Mouse (Mus musculus) heart, postnatal 10 days (tissue): ENCODE measurements around the gene Aldh3b3. TPM values are rescaled to one million over a fixed set of nuclear protein-coding genes. Genes with fewer than 3 reads are reported as not detected.

Experiments used
- DNase-seq, 2 experiments: peaks; one replicate each; pipeline ENCODE4 v3.0.0; 2021
- intact Hi-C: fragments of 180-260 bp; cut with DNase I; formaldehyde crosslinking; loops from one replicate; pipeline ENCODE4 v1.15.1; 2025
- total RNA-seq, 2 experiments: library from RNA; stranded (reverse); gene quantifications; 2 replicates each; pipeline ENCODE4 v1.2.3; 2021

The Aldh3b3 gene
- total RNA-seq = under 1 TPM; 0.10 to 0.24 TPM

GRCm38 (mm10) chr19:3958470-3958869 lies at the start of gene Aldh3b3:
TSS of gene Aldh3b3 (plus strand) at chr19:3958645.
- intact Hi-C loops = no loop called here
- DNase-seq = peak; percentile 32 to 37

- DNase-seq = no peak
- intact Hi-C loops = no loop called here
Observed at GRCm38 (mm10) chr19:3910206-3910605, 48.2 kb upstream of the Aldh3b3 start.

DNA sequence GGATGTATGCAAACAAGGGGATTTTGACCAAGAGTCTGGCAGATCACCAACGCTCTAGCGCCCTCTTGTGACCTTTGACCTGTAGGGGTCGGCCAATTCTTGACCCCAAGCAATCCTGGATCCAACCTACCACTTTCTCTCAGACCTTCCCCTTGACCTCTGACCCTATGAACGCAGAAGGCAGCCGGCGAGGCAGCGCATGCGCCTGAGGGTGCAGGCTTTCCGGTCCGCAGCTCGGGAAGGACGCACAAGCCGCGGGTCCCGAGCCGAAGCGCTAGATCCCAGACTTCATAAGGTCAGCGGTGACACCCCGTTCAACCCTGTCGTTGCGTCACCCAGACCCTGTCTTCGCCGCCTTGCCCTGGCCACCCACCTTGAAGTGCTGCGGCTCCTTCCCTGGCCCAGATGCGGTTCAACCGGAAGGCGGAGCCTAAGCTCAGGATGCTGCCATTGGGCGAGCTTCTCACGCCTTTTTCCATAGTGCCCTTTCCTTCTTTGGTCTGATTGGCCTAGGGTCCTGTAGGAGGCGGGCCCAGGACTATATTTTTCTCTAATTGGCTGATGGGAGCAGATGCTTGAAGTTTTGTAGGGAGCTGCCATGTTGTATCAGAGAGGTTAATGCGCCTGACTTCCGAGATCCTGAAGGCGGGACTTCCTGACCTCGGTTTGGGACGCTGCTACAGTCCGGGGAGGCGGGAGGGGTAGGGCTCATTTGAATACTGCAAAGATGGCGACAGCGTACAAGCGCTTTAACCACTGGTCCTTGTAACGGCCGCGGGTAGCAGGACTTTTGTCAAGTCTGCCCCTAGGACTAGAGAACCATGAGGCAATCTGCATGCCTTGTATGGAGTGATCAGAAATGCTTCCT lies 45.9 kb upstream of the Aldh3b3 start, which contains the start of gene Ndufs8:
TSS of gene Ndufs8 (minus strand) at position 438 of the 868 bp plus-strand sequence.
- intact Hi-C loops = no loop called here
- DNase-seq = peak; percentile 95 to 97

GRCm38 (mm10) chr19:3913692-3914091 lies 44.8 kb upstream of the Aldh3b3 start:
- no peak for DNase-seq
- intact Hi-C loops = no loop called here

GRCm38 (mm10) chr19:3914535-3914934 lies 43.9 kb upstream of the Aldh3b3 start:
- DNase-seq = no peak

GRCm38 (mm10) chr19:3916727-3917126 lies 41.7 kb upstream of the Aldh3b3 start:
- DNase-seq = no peak
- intact Hi-C loops = no loop called here

More at GRCm38 (mm10) chr19:3914535-3914934, 43.9 kb upstream of the Aldh3b3 start:
- intact Hi-C loops = no loop called here

DNA sequence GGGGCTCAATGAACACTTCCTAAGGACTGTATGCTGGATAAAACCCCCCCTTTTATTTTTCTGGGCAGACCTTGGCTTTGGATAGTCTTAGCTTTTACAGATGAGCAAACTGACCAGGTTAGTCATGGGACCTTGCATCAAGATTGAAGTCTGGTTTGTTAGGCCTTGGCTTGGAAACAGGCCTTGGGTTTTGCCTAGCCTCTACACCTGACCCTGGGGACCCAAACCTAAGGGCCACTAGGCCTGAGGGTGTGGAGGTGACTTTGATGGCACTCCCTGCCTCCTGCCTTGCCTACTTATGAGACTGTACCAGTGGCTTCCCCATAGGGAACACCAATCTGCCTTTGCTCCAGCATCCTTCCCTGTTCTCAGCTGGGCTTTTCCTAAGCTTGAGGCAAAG lies 38.5 kb upstream of the Aldh3b3 start:
- no peak for DNase-seq
- intact Hi-C loops = no loop called here

DNA sequence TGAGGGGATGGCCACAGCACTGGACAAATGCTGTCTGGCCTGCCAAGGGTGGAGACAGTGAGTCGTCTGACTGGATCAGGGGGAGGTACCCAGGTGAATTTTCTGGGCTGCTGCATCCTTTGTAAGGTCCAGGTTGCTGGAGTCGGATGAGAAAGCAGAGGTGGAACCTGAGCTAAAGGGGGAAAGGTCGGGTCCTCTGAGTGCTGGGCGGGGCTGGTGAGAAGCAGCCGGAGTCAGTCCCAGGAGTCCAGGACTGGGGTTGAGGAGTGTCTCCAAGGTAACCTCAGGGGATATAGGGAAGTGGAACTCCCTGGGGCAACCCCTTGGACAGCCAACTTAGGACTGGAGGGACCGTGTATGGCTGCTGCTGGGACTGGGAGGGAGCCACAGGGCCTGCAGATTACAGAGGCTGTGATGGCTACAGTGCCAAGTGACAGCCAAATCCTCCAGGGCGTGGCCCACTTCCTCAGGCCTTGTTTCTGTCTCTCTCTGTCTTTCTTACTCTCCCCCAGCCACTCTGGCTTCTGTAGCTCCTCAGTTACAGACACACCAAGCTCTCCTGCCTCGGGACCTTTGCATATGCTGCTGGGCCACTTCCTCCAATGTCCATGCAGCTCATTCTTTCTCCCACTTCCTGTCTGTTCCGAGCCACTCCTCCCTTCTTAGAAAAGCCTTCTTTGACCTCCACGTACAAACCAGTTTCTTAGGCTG lies 35.6 kb upstream of the Aldh3b3 start:
- intact Hi-C loops = no loop called here
- peak in 1 of 2 experiments; percentile 46 for DNase-seq

- intact Hi-C loops = no loop called here
- DNase-seq = peak; percentile 70 to 77
Observed at GRCm38 (mm10) chr19:3923586-3923985, 34.9 kb upstream of the Aldh3b3 start.

DNA sequence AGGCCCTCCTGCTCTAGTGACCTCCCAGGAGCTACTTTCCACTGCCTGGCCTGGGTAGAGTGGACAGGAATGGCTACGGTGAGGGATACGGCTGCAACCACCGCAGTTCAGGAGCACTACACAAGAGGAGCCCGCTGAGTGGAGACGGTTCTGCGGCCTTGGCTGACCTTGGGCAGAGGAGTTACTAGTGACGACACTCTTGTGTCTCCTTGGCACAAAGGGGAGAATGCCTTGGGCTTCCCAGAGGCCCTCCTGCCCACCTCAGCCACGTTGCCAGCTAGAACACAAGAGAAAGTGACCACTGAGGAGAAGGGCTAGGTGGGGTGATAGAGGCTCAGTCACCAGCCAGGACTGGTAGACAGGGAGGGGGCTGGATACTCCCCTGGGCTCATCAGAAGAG lies 34.3 kb upstream of the Aldh3b3 start:
- DNase-seq = no peak
- intact Hi-C loops = no loop called here

- intact Hi-C loops = no loop called here
- DNase-seq = no peak
Observed at GRCm38 (mm10) chr19:3924868-3925267, 33.6 kb upstream of the Aldh3b3 start.

DNA sequence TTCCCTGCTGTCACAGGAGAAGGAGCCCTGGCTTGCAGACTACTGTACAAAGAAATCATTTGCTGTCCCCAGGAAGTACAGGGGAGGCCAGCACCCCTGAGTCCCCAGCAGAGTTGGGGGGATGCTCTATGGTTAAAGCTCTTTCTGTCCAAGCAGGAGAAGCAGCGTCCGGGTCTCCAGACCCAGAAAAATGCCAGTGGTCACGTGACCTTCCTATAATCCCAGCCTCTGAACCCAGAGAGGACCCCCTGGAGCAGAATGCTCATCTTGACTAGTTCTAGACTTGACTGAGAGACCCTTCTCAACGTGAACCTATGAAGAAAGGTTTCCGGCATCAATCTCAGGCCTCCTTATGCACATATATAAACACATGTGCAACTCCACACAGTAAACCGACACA lies 32.6 kb upstream of the Aldh3b3 start:
- DNase-seq = no peak
- intact Hi-C loops = no loop called here

DNA sequence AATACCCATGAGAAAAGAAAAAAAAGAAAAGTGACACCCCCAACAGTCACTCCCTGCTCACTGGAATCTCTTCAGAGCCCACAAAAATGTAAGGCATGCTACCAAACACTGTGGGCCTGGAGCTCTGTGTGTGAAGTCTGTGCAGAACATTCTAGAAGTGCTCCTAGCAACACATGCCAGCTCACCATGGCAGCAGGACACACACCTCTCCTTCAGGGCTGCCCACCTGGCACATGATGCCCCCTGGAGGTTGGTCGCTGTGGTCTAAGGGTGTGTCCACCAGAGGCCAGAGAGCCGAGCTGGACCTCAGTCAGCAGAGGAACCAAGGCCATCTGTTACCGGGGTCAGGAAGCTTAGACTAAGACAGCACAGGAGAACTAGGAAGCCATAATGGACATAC lies 32.2 kb upstream of the Aldh3b3 start:
- intact Hi-C loops = no loop called here
- DNase-seq = peak in 1 of 2 experiments; percentile 32

GRCm38 (mm10) chr19:3926685-3927084 lies 31.8 kb upstream of the Aldh3b3 start:
- intact Hi-C loops = no loop called here
- DNase-seq = no peak

GRCm38 (mm10) chr19:3927989-3928388 lies 30.5 kb upstream of the Aldh3b3 start:
- no peak for DNase-seq
- intact Hi-C loops = no loop called here

GRCm38 (mm10) chr19:3928779-3929178 lies 29.7 kb upstream of the Aldh3b3 start:
- intact Hi-C loops = no loop called here
- DNase-seq = no peak

DNA sequence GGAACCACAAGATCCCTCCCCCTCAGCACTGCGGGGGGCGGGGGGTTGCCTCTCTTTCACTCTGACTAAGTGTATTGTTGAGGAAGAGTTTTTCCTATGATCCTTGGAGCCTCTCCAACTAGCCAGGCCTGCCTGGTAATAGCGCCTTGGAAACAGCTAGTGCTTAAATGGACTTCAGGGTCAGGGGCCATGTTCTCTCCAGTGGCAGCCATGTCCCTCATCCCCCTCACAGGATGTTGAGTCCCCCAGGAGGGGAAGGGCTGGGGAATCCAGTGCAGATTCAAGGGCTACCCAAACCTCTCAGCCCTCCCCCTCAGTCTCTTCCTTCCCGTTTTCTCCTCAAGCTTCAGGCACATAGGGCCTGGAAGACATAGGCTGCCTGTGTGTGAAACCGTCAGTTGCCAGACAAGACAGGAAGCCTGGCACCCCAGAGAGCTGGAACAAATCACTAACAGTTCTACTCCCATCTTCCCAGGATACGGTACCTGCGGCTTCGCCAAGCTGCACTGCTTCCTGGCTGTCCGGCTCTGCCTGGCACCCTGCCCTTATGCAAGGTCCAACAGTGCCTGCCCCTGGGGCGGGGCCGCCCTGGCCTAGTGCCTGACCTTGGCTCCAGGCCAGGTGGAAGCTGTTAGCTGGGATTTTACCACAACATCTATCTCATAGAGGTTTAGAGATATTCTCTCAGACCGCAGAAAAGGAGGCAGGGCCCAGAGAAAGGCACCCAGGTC lies 29.1 kb upstream of the Aldh3b3 start, which contains the start of gene Aldh3b1:
TSS of gene Aldh3b1 (minus strand) at position 598 of the 731 bp plus-strand sequence.
- peak; percentile 90 to 93 for DNase-seq
- intact Hi-C loops = no loop called here

GRCm38 (mm10) chr19:3930262-3931057 lies 28.0 kb upstream of the Aldh3b3 start:
- peak in 1 of 2 experiments; percentile 29 for DNase-seq
- intact Hi-C loops = no loop called here

DNA sequence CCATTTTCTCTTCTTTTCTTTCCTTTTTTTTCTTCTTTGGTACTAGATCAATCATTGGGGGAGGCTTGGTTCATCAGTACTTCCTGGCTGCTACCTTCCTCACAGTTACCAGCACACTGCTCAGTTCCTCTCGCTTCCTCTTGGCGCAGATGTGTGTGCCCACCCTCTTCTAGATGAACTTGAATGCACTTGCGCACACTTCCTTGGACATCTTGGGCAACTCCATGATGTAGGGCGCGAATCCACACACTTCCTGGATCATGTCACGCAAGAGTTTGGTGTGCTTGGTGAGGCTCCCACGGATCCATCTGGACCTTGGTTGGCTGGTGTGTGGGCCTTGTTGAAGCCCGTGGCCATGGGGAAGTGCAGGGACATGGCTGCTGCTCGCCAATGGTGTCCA lies 26.7 kb upstream of the Aldh3b3 start:
- no peak for DNase-seq
- intact Hi-C loops = no loop called here
